In genomic region chr3:105402676-105403075, GRCm38 (mm10) we compare ENCODE assay signal across 14 mouse cellular contexts. TPM values are rescaled to one million over a fixed set of nuclear protein-coding genes. Genes with fewer than 3 reads are reported as not detected.
DNase-seq lines count a peak whose midpoint lies in the region; ATAC-seq and TF ChIP-seq lines count a peak whose summit lies in the region.
"Had no signal": no experiment of that assay in that cellular context is flagged by ENCODE, and none has a peak within 500 bp of the region (broad histone marks: within the 10 kb centered on the region; RNA-seq: fewer than 3 reads in every experiment).

No protein-coding gene starts in this region.

- ATAC-seq in heart, postnatal 0 days (ENCODE audit: insufficient read depth, low read depth), result no peak
- no peak for ATAC-seq in erythroid progenitor cell, adult 5-6 weeks (replicated peaks; ENCODE audit: low FRiP score, poor library complexity, severe bottlenecking)

- H3K4me1 ChIP-seq in heart, postnatal 0 days (ENCODE audit: control insufficient read depth, insufficient read depth), result no peaks in the 10 kb centered on the region; the same call in 1 of the 2 replicates
- H3K4me1 ChIP-seq: embryonic facial prominence, embryonic 12.5 days had no signal

- no peak overlapping the region for H3K27ac ChIP-seq in heart, postnatal 0 days (ENCODE audit: low read depth)
- H3K27ac ChIP-seq: embryonic facial prominence, embryonic 12.5 days; forebrain, embryonic 10.5 days; layer of hippocampus, adult 2 months; midbrain, embryonic 10.5 days had no signal

- no peaks in the 10 kb centered on the region for H3K27me3 ChIP-seq in heart, postnatal 0 days (ENCODE audit: control insufficient read depth, insufficient read depth, low read length)
- H3K27me3 ChIP-seq: embryonic facial prominence, embryonic 12.5 days had no signal

- 22% methylated on average over 5 of the region's 5 CpGs for WGBS in heart, postnatal 0 days

- no peak overlapping the region for H3K4me2 ChIP-seq in heart, postnatal 0 days (ENCODE audit: low read depth, low read length)
- H3K4me2 ChIP-seq: embryonic facial prominence, embryonic 12.5 days had no signal

- no peak overlapping the region for H3K9ac ChIP-seq in heart, postnatal 0 days (replicated peaks; ENCODE audit: low read depth, low read length)
- H3K9ac ChIP-seq: embryonic facial prominence, embryonic 12.5 days had no signal

- TF ChIP-seq CTCF in heart, postnatal 0 days (IDR thresholded peaks at IDR 0.05; ENCODE audit: low read depth), result no peak

- no peak for TF ChIP-seq EP300 in heart, postnatal 0 days (IDR thresholded peaks at IDR 0.05; ENCODE audit: low read depth)

- no peak overlapping the region for H3K4me3 ChIP-seq in heart, postnatal 0 days (ENCODE audit: low read depth, low read length)
- H3K4me3 ChIP-seq: embryonic facial prominence, embryonic 12.5 days; forebrain, embryonic 10.5 days; layer of hippocampus, adult 2 months; midbrain, embryonic 10.5 days; myocyte had no signal

- H3K9me3 ChIP-seq in heart, postnatal 0 days (replicated peaks; ENCODE audit: control insufficient read depth, low read length), result no peaks in the 10 kb centered on the region
- H3K9me3 ChIP-seq: embryonic facial prominence, embryonic 12.5 days; forebrain, embryonic 10.5 days; midbrain, embryonic 10.5 days had no signal

- no peaks in the 10 kb centered on the region for H3K36me3 ChIP-seq in heart, postnatal 0 days (replicated peaks; ENCODE audit: control insufficient read depth, insufficient read depth, low read length)
- H3K36me3 ChIP-seq: embryonic facial prominence, embryonic 12.5 days; forebrain, embryonic 10.5 days; midbrain, embryonic 10.5 days had no signal

- peak; percentile 39 for DNase-seq in heart, postnatal 0 days (ENCODE audit: low spot score)
- no peak for DNase-seq in heart, adult 9 months (ENCODE audit: low spot score in 2 of 2)
- DNase-seq in spleen, postnatal 36 days (ENCODE audit: low spot score in 2 of 2), result peak; percentile 2 to 6
- no peak for DNase-seq in spleen, postnatal 10 days (ENCODE audit: low spot score in 2 of 2)
- DNase-seq in kidney, postnatal 25 days, result peak; percentile 37 to 72
- DNase-seq in retina, postnatal 1 day, result no peak
- DNase-seq: adrenal gland, postnatal 25 days; cerebellum, postnatal 14 days had no signal

RNA-seq across cellular contexts. Expression of gene Kcnd3, which starts 49.5 kb away (rescaled TPM):
- total RNA-seq in heart, postnatal 0 days (2014; rRNA removed; ENCODE audit: low replicate concordance), result 2.4 and 2.9 TPM in 2 replicates
- 0.27 and 0.29 TPM in 2 replicates for polyA plus RNA-seq in heart, postnatal 0 days (2015; fragmentation: Nextera tagmentation; extraction: Ambion mirVana)
- not detected in 2 replicates for total RNA-seq in erythroid progenitor cell, adult 5-6 weeks (2015; ENCODE audit: low replicate concordance)
- total RNA-seq in erythroid progenitor cell, adult 5-6 weeks (2017; ENCODE audit: low replicate concordance), result not detected in 2 replicates
- polyA plus RNA-seq: myocyte had no signal

Comparison
In these comparisons a context has a peak if more than half of its experiments do, and no peak if none do; other contexts are left out.
1. DNase-seq: peak in heart, postnatal 0 days (single experiment), spleen, postnatal 36 days (2 of 2) and kidney, postnatal 25 days (2 of 2); none in heart, adult 9 months (0 of 2), spleen, postnatal 10 days (0 of 2) and retina, postnatal 1 day (single experiment).